Mouse (Mus musculus) right cerebral cortex, postnatal 14 days (tissue): ENCODE results near the gene Adam19.
"Not testable (repeated sequence)": the region's sequence is repeated elsewhere in the genome, so short reads cannot be mapped to it uniquely, and the experiment has no call there.

ENCODE experiments used
- DNase-seq: peaks from one replicate; pipeline ENCODE4 v3.0.0; 2022

Adam19 gene

GRCm38 (mm10) chr11:46134899-46135298 is 79.1 kb downstream of the Adam19 start:
- no peak for DNase-seq

- no peak for DNase-seq
Measured at GRCm38 (mm10) chr11:46143342-46143741, 87.5 kb downstream of the Adam19 start.

GRCm38 (mm10) chr11:46145163-46145875 is 89.5 kb downstream of the Adam19 start:
- DNase-seq = no peak

GRCm38 (mm10) chr11:46146619-46147018 is 90.8 kb downstream of the Adam19 start:
- no peak for DNase-seq

GRCm38 (mm10) chr11:46156945-46157344 is 101.2 kb downstream of the Adam19 start:
- DNase-seq = no peak

- DNase-seq = no peak
Measured at GRCm38 (mm10) chr11:46157462-46157861, 101.7 kb downstream of the Adam19 start.

GRCm38 (mm10) chr11:46165866-46166585 is 110.2 kb downstream of the Adam19 start, which contains the start of gene Nipal4:
Nipal4 (minus strand) TSS chr11:46166508.
- no peak for DNase-seq

- no peak for DNase-seq
Measured at GRCm38 (mm10) chr11:46168506-46168905, 112.7 kb downstream of the Adam19 start.

GRCm38 (mm10) chr11:46169908-46170307 is 114.1 kb downstream of the Adam19 start:
- no peak for DNase-seq

GRCm38 (mm10) chr11:46172128-46172527 is 116.3 kb downstream of the Adam19 start:
- no peak for DNase-seq

- no peak for DNase-seq
Measured at GRCm38 (mm10) chr11:46176155-46176554, 120.4 kb downstream of the Adam19 start.

GRCm38 (mm10) chr11:46177246-46178043 is 121.7 kb downstream of the Adam19 start:
- no peak for DNase-seq

GRCm38 (mm10) chr11:46182031-46182430 is 126.2 kb downstream of the Adam19 start:
- not testable (repeated sequence) for DNase-seq

- DNase-seq = no peak
Measured at GRCm38 (mm10) chr11:46184946-46185345, 129.2 kb downstream of the Adam19 start.

- no peak for DNase-seq
Measured at GRCm38 (mm10) chr11:46185486-46185885, 129.7 kb downstream of the Adam19 start.

GRCm38 (mm10) chr11:46188283-46188682 is 132.5 kb downstream of the Adam19 start:
- DNase-seq = no peak

- no peak for DNase-seq
Measured at GRCm38 (mm10) chr11:46194175-46194574, 138.4 kb downstream of the Adam19 start.
